Mouse (Mus musculus): ENCODE results near the gene Ncor1. TPM values are rescaled to one million over a fixed set of nuclear protein-coding genes. Genes with fewer than 3 reads are reported as not detected.

Ncor1 gene
- polyA plus RNA-seq, 1 experiment from 2014 or later = 150 TPM

DNA sequence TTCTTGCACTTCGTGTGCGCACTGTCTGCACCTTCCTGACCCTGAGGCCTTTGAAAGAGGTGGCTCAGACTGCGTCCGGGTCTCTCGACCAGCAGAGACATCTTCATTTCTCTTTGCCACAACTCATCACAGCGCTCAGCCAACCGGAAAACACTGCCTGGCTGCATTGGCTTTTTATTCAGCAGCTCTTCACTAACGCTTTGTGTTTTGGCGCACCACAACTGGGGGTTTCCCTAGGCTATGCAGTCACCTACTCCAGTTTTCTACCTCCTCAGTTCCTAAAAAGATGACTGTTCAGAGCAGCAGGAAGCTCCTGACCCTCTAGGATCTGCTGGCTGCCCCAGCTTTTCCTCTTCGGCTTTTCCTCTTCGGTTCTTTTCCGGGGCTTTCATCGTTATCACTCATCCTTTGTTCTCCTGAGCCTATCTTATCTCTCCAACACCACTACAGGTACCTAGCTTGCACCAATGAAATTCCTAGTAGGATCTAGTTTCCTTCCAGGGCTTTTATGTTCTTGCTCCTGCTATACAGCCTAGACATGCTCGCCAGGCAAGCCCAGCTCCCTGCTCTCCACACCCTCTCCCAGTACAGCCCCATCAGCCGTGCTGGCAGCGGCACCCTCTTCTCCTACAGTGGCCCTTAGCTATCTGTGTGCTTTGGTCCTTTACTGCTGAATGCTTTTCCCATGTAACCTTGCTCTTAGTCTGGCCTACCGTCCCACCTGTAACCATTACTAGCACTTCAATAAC is 191.7 kb downstream of the Ncor1 start:
- no peak overlapping the region for H3K4me2 ChIP-seq (ENCODE audit: low read length)
- no peaks in the 10 kb centered on the region for H3K9me3 ChIP-seq (ENCODE audit: control insufficient read depth, low read length)
- no peak overlapping the region for H3K9ac ChIP-seq (ENCODE audit: low read length)
- H3K4me3 ChIP-seq (ENCODE audit: control insufficient read depth in 1 of 2, insufficient read depth in 1 of 2, low read depth in 1 of 2, low read length in 2 of 2) = no peak overlapping the region
- no peaks in the 10 kb centered on the region for H3K36me3 ChIP-seq (ENCODE audit: control insufficient read depth, insufficient read depth, low read length)
- peaks cover 3 to 7% of the 10 kb centered on the region in 2 experiments; a peak in 1 of 4 replicates for H3K4me1 ChIP-seq (ENCODE audit: control insufficient read depth in 2 of 2, insufficient read depth in 2 of 2, low read length in 2 of 2)
- no peak overlapping the region for H3K27ac ChIP-seq (replicated peaks in 1 of 2; ENCODE audit: control insufficient read depth in 1 of 2, insufficient read depth in 1 of 2, low read depth in 2 of 2, low read length in 2 of 2)
- WGBS = 46% methylated on average over 17 of the region's 17 CpGs
- 0 out of 2 replicates have a peak, but pooled peaks cover 5% of the 10 kb centered on the region for H3K27me3 ChIP-seq (ENCODE audit: control insufficient read depth, insufficient read depth, low read length)
- ATAC-seq (ENCODE audit: insufficient number of reproducible peaks, insufficient read depth, low FRiP score, low read depth) = no peak

Other genes with a start within 250 kb of the Ncor1 start
- 0.81 and 1.5 TPM in 2 replicates for gene Adora2b, start 209.6 kb downstream of the Ncor1 start, polyA plus RNA-seq (2014; fragmentation: Nextera tagmentation; extraction: Ambion mirVana)
- 19.7 and 22.2 TPM in 2 replicates for gene Zswim7, start 177.2 kb downstream of the Ncor1 start, polyA plus RNA-seq (2014; fragmentation: Nextera tagmentation; extraction: Ambion mirVana)
- gene Ttc19, start 177.1 kb downstream of the Ncor1 start, polyA plus RNA-seq (2014; fragmentation: Nextera tagmentation; extraction: Ambion mirVana) = 16.1 and 19.4 TPM in 2 replicates
- 7.4 and 8.3 TPM in 2 replicates for gene Pigl, start 81 bp downstream of the Ncor1 start, polyA plus RNA-seq (2014; fragmentation: Nextera tagmentation; extraction: Ambion mirVana)
- 29.8 and 37.7 TPM in 2 replicates for gene Cenpv, start 80.7 kb upstream of the Ncor1 start, polyA plus RNA-seq (2014; fragmentation: Nextera tagmentation; extraction: Ambion mirVana)
- gene Ubb, start 92.6 kb upstream of the Ncor1 start, polyA plus RNA-seq (2014; fragmentation: Nextera tagmentation; extraction: Ambion mirVana) = 2,716 and 2,876 TPM in 2 replicates
- gene Trpv2, start 115.9 kb upstream of the Ncor1 start, polyA plus RNA-seq (2014; fragmentation: Nextera tagmentation; extraction: Ambion mirVana) = 3.7 and 4.2 TPM in 2 replicates
- gene Lrrc75a, start 190.0 kb upstream of the Ncor1 start, polyA plus RNA-seq (2014; fragmentation: Nextera tagmentation; extraction: Ambion mirVana) = 19.4 and 21.2 TPM in 2 replicates
- 55.9 and 56.7 TPM in 2 replicates for gene Mmgt2, start 190.1 kb upstream of the Ncor1 start, polyA plus RNA-seq (2014; fragmentation: Nextera tagmentation; extraction: Ambion mirVana)

All from heart, embryonic 14.5 days (tissue).